Mouse (Mus musculus) kidney, postnatal 4 days (tissue): ENCODE results near the gene Psmb8.

Experiments used
- DNase-seq, 2 experiments: peaks; one replicate each; pipeline ENCODE4 v3.0.0; 2021; ENCODE audit warnings: mixed read lengths in 2 of 2

Psmb8 gene

DNA sequence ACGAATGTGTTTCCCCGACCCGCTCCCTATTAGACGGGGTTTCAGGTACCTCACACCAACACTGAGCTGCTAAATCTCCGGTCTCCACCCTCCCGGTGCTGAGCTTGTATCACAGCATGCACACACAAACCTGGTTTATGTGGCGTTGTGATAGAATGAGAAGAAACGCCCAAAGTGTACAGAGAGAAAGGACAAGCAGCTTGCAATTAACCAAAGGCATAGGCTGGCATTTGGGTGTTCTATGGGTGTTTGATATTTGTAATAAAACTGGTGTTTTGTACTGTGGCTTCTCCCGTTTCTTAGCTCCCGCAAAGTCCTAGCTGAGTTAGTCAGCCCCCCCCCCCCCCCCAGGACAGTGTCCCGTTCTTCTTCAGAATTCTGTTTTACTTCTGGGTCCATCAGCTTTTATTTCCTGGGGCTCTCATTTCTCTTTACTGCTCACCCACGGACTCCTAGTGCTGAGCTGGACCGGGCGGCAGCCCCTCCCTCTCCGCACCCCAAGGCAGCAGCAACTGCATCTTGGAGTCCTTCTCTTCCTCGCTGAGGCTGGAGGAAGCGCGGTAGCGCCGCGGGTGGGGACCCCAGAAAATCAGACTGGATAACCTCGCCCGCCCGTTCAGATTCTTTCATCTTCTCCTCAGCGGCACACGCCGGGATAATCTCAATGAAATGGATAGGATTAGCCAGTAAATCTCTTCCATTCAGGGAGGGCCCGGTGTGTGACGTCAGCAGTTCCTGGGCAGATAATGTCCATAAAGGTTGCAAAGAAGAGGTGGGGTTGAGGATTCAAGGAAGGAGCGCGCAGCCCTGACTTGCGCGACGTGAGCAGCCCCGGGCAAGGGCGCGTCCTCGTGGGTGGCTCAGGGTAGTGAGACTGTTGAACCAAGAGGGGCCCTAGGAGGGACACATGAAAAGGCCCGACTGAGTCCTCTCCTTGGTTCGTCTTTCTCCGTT lies at the start of gene Psmb8:
Psmb8 (plus strand) TSS at position 781 of the 954 bp plus-strand sequence.
- DNase-seq: peak; percentile 94 to 95

DNA sequence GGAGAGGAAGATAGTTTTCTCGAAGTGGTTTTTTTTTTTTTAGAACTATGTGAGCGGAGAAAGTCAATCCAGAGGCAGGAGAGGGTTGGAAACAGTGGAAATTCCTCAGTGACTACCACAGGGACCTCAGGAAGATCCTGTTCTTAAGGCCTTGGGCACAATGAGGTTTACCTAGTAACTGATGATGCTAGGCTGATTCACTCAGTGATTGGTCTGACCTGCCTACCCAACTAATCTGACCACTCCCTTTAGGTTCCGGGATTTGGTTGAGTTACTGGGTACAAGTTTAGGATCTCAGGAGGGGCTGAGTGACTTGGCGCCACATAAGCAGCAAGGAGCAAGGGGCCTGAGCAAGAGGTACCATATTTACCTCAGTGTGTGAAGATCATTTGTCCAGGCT lies 44.6 kb upstream of the Psmb8 start, which contains the start of gene H2-DMb1:
H2-DMb1 (plus strand) TSS at position 150 of the 400 bp plus-strand sequence.
- peak; percentile 31 to 68 for DNase-seq

DNA sequence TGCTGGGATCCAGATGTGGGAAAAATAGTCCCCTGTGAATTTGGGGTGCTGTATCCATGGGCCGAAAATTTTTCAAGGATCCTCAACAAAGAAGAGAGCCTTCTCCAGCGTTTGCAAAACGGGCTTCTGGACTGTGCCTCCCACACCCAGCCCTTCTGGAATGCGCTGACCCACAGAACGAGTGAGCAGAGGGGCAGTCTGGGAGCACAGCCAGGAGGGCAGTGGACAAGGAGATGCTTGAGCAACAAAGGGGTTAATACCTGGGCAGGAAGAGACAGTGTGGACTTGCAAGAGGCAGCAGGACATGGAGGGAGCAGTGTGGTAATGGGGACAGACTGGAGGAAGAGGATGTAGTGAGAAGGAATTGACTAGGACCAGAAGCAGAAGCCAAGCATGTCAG lies 42.0 kb upstream of the Psmb8 start:
- DNase-seq: peak; percentile 18 to 58

GRCm38 (mm10) chr17:34164202-34164895 lies 33.2 kb upstream of the Psmb8 start:
- peak; percentile 61 to 72 for DNase-seq

DNA sequence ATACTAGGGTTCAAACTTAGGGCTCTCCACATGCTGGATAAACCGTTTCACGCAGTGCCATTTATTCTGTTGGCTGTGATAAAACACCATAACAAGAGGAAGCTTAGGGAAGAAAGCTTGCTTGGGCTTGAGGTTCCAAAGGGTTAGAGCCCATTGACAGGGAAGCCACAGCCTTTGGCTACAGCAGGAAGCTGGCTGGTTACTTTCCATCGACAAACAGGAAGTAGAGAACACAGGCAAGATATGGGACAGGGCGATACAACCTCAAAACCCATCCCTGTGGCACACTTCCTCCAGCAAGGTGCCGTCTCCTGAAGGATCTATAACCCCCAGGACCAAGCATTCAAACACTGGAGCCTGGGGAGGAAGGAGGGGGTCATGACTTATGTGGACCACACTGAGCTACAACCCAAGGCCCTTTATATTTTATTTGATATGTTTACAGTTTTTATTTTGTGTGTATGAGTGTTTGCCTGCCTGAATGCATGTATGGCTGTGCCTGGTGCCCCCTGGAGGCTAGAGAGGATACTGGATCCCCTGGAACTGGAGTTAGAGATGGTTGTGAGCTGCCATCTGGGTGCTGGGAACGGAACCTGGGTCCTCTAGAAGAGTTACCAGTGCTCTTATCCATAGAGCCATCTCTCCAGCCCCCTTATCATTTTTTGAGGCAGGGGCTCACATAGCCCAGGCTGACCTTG lies 32.3 kb upstream of the Psmb8 start:
- DNase-seq: peak in 1 of 2 experiments; percentile 23

GRCm38 (mm10) chr17:34169279-34169678 lies 28.2 kb upstream of the Psmb8 start:
- peak; percentile 60 to 75 for DNase-seq

- DNase-seq: no peak
Measured at GRCm38 (mm10) chr17:34170487-34170876, 27.0 kb upstream of the Psmb8 start.

DNA sequence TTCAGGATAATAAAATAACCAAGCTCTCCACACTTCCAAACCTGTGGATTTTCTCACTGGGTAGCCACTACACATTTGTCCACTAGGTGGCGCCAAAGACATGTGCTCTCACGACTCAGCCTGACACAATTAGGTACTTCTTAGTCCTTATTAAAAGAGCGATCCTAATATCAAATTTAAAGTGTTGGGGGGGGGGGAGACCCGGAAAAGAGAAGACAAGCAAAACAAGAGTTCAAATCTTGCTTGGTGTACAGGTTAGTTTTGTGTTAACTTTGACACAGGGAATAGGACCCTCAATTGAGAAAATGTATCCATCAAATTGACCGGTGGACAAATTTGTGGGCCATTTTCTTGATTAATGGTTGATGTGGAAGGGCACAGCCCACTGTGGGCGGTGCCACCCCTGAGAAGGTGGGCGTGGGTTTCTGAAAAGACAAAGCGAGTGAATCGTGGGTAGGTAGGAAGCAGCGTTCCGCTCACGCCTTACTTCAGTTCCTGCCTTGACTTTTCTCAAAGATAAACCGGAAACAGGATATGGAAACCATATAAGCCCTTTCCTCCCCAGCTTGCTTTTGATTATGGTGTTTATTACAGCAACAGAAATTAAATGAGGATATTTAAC lies 26.5 kb upstream of the Psmb8 start:
- DNase-seq: peak; percentile 87 to 89

DNA sequence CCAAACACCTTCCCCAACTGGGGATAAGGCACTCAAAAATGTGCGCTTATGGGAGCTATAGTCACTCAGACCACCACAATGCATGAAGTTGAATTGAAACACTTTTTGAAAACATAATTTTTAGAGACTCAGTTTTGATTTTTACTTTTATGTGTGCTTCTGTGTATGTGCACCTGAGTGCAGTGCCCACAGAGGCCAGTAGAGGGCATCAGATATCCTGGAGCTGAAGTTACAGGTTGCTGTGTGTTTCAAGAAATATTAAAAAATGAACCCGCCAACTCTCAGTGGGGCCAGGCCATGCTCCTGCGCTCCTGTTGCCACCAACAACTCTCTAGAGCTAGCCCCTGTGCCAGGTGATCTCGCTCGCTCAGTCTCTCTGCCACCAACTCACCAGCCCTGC lies 25.0 kb upstream of the Psmb8 start:
- DNase-seq: no peak

DNA sequence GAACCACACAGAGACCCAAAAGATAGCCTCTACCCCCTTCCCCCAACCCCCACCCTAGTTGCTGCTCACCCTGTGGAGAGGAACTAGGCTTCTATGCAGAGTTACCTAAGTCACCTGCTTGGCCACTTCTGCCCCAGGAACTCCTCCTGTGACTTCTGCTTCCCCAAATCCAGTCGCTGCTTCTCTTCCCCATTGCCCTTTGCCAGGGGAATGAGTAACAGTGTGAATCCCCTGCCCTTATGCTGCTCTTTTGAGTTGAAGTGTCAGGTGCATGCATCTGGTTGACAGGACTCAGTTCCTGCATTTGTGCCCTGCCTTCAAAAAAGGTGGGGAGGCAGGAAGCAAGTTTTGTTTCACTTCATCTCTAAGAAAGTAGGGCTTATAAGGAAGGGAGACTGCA lies 23.4 kb upstream of the Psmb8 start:
- no peak for DNase-seq

DNA sequence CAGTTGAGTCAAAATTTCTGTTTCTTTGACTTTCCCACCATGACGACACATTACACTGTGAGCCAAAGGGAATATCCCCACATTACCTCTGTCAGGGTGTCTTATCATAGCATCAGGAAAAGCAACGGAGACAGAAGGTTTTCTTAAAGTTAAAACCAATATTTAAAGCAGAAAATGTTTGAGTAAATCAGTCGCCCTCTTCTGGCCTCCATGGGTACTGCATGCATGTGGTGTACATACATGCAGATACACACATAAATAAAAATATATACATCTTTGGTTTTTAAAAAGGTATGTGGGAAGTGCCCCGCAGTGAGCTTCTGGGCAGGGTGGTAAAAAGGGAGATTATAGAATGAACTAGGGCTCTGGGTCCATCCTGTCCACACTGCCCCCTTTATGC lies 20.3 kb upstream of the Psmb8 start:
- DNase-seq: no peak

DNA sequence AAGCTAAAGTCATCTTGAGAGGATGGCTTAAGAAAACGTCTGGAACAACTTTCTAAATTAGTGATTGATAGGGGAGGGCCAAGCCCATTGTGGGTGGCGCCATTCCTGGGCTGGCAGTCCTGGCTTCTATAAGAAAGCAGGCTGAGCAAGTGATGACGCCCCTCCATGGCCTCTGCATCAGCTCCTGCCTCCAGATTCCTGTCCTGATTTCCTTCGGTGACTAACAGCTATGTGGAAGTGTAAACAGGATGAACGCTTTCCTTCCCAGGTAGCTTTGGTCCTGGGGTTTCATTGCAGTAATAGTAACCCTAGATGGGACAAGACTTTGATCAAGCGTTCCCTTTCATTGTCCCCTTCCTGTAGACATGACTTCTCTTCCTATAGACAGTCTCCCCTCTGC lies 18.5 kb upstream of the Psmb8 start:
- DNase-seq: no peak

DNA sequence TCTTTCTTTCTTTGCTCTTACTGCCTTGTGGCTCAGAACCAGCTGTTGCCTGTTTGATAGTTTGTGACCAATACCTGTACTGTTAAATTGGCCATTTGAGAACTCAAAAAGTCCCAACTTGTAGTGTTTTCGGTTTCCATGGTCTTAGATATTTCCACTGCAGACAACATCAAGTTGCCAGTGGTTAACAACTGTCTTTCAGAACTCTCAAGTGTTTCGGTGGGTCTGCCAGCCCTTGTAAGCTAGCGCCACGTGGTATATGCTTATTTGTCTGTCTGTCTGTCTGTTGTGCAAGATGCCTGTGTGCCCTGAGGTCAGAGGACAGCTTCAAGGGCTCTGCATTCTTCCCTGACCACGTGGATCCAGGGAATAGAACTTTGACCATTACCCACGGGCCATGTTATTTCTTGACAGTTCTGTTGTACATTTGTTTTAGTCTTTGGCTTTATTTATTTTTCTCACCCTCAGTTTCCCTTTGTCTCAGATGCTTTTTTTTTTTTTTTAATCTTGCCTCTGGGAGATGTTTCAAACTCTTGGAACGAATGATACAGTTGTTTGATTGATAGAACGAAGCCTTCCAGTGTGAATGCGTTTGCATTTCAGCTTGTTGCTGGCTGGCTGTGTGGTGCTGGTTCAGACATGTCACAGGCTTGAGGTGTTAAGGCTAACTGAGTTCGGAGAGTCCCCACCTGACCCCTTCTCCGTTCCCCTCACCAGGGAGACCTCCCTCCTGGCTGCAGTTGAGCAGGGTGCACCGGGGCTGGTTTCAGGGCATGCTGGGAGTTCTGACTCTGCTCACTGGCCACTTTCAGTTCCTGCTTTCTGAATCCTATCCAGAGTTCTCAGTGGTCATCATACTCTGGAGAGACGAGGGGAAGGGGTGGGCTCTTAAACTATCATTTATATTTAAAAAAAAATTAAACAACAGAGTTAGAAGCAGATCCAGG lies 17.3 kb upstream of the Psmb8 start:
- no peak for DNase-seq

DNA sequence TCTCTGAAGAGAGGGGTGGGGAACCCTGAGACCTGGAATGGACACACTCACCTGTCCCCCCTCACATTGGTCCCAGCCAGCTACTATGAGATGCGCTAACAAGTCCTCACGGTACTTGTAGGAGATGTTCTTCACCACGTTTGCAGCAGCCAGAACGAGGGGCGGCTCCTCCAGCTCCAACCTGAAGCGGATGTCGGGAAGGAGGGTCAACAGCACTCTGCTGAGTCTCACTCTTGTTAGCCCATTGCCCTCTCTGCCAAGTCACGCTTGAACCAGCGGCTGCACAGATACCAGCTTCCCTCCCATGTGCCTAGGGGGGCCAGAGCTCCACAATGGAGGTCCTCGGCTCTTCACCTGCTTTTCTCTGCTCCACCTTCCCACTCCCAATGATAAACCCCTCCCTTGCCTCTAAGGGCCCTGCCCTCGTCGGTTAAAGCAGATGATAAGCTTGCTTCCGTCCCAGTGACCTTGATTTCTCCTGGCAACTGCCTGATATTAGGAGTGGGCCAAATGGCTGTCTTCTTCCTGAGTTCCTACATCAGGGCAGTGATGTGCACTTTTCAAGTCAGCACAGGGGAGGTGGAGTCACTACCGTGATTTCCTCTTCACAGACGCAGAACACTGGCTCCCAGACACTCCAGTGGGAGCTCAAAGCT lies 13.8 kb upstream of the Psmb8 start:
- DNase-seq: no peak

DNA sequence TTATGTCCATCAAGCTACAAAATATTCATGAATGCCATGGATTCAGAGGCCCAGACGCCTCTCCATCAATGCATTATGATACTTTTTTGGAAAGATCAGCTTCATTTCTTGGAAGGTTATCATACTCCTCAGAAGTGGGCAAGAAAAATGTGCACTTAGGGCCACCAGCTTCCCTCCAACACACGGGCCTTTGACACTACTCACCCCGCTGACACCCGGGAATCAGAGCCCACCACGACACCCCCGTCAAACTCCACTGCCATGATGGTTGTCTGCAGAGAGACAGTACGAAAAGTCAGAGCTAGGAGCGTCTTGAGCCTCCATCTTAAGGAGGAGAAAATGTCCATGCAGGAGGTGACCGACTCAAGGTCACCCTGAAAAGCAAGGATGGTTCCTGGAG lies 12.0 kb upstream of the Psmb8 start:
- DNase-seq: no peak

GRCm38 (mm10) chr17:34186885-34187260 lies 10.6 kb upstream of the Psmb8 start:
- DNase-seq: no peak

- peak; percentile 99 to 100 for DNase-seq
Measured at GRCm38 (mm10) chr17:34187261-34187916, 10.1 kb upstream of the Psmb8 start, which contains the start of the genes Tap1 and Psmb9. Tap1 (plus strand) TSS chr17:34187553. Psmb9 (minus strand) TSS chr17:34187764.

DNA sequence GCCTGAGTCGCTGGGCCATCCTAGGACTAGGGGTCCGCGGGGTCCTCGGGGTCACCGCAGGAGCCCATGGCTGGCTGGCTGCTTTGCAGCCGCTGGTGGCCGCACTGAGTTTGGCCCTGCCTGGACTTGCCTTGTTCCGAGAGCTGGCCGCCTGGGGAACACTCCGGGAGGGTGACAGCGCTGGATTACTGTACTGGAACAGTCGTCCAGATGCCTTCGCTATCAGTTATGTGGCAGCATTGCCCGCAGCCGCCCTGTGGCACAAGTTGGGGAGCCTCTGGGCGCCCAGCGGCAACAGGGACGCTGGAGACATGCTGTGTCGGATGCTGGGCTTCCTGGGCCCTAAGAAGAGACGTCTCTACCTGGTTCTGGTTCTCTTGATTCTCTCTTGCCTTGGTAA lies 9.5 kb upstream of the Psmb8 start:
- DNase-seq: no peak

GRCm38 (mm10) chr17:34188986-34189385 lies 8.5 kb upstream of the Psmb8 start:
- DNase-seq: no peak

- DNase-seq: peak; percentile 27 to 39
Measured at GRCm38 (mm10) chr17:34192852-34193251, 4.7 kb upstream of the Psmb8 start.
